Mouse (Mus musculus) hematopoietic stem cell, adult 5-6 weeks (primary cell): Measurements from ENCODE around the gene Tldc1. TPM values are rescaled to one million over a fixed set of nuclear protein-coding genes. Genes with fewer than 3 reads are reported as not detected.

ENCODE experiments used
- ATAC-seq, 2 experiments: fragments of 125-278 bp in 1 of 2; replicated peaks in 1 of 2; 2 replicates each; pipeline ENCODE4 v1.8.0; 2016 to 2017; ENCODE audit warnings: inconsistent platforms in 2 of 2, mild to moderate bottlenecking in 2 of 2, moderate number of reproducible peaks in 2 of 2, low read depth in 1 of 2, moderate TSS enrichment in 1 of 2; ENCODE audit not compliant: low FRiP score in 2 of 2, poor library complexity in 2 of 2, severe bottlenecking in 2 of 2, insufficient read depth in 1 of 2, low TSS enrichment in 1 of 2
- total RNA-seq: library from RNA; stranded (forward); fragments of 172-1452, 232-1000 nt; gene quantifications from 2 replicates; pipeline ENCODE4 v1.2.3, GENCODE M21; 2017

Tldc1 gene
- total RNA-seq, 1 experiment from 2014 or later, result 7.9 TPM

DNA sequence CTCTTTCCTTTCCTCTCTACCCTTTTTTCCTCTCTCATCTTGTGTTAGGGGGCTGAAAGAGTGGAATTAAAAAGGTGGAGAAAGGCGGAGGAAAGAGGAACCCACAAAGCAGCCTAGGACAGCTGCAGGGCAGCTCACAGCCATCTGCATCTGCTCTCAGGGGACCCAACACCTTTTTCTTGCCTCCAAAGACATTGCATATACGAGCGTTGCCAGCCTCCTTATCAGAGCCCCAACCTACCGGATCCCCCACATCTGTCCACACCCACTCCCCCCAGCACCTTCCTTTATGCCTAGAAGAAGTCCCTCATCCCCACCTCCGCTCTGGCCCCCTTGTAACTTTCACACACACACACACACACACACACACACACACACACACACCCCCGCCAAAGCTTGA lies 5.4 kb upstream of the Tldc1 start:
- no peak for ATAC-seq

DNA sequence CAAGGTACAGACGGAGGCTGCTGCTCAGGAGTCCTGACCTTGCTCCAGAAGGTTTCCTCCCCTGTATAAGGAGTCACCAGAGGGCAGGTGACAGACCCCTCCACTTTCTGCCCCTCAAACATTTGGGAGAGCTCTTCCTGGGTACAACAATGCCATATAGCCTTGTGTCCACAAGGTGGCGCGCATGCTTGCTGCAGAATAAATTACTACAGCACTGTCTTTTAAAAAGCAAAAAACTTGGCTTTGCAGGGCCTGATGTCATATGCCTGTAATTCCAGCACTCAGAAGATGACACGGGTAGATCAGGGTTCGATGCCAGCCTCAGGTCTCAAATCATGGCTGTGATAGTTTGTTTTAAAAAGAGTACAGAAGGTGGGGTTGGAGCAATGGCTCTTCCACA lies 4.5 kb upstream of the Tldc1 start:
- ATAC-seq, result no peak

DNA sequence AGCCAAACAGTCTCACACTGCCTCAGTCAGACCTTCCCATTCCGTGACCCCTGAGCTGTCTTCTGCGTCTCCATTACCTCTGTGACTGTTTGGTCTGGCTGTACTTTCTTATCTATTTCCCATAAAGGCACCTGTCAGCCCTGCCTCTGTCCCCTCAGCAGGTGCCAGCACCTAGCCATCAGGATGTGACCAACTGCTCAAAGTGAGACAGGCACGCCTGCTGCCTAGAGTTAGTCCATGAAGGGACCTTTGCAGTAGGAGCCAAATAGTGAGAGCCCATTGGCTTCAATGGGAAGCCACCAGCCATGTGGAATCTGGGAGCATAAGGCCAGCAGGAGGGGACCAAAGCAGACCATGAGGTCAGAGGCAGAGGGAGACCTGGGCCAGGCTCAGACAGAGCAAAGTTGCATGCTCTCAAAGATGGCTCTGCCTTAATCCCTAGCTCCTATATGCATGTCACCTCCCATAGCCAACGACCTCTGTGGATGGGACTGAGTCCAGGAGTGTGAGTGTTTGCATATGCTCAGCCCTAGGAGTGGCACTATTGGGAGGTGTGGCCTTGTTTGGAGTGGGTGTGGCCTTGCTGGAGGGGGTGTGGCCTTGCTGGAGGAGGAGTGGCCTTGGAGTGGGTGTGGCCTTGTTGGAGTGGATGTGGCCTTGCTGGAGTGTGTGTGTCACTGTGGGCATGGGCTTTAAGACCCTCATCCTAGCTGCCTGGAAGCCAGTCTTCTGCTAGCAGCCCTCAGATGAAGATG lies 3.0 kb upstream of the Tldc1 start:
- no peak for ATAC-seq

DNA sequence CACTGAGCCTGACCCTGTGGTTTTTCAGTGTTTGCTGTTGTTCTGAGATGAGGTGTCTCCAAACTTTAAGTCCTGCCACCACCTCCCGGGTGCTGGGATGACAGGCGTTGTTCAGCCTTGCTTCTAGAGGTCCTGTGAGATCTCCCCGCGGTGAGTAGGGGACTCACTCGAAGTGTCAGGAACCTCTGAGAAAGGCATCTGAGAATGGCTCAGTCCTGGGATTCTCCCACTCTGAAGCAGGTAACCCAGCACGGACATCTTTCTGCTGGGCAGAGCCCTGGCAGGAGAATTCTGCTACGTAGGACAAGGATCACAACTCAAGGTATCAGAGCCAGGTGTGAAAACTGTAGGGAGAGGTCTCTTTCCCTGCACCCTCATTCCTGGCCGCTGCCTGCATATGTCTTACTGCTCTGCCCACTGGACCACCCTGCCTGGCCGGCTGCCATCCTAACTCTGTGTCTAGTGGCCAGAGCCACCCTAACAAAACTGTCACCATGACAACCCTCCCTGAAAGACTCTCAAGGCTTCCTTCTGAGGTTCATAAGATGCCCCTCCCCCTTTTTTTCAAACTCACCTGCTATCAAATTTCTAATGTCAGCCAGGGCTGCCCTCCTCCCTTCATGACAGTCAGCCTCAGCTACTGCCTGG lies 2.3 kb upstream of the Tldc1 start:
- no peak for ATAC-seq

DNA sequence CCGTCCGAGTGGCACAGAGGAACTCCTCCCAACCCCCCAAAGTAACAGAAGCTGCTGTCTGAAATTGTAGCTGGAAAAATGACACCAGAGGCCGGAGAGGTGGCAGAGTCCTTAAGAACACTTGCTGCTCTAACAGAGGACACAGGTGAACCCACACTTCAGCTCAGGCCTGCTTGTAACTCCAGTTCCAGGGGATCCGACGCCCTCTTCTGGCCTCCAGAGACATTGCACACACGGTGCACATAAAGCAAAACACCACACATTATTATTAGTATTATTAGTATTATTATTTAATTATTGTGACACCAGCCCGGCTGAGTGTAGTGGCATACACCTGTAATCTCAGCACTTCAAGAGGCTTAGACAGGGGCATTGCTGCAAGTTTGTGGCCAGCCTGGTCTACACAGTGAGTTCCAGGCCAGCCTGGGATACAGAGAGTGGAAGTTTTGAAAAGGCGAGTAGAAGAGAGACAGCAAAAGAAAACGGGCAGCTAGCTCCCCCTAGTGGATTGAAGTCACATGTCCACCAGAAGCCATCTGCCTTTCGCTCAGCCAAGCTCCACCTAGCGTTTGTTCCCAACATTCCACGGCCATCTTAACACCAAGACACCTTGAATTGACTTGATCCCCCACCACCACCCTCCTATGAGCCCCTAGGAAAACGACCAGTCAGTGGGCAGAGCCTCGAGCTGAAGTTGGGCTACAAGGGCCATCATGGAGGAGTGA lies 959 bp upstream of the Tldc1 start:
- peak; percentile 46 to 47 for ATAC-seq

DNA sequence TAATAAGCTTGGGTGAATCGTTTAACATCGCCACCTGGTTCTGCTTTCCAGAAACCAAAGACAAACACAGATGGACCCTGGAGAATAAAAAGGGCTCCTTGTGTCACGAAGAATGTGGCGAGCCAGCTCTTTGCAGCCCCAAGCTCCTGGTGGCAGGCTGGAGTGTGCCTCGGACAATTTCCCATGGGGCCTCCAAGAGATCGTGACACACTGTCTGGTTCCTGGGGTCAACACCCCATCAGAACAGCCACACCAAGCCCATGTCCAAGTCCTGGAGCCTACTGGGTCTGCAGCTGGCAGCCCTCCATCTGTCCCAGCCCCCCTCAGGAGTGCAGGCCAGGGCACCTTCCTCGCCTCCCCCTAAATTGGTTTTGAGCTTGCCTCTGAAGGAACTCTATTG lies 451 bp downstream of the Tldc1 start:
- ATAC-seq, result peak in 1 of 2 experiments; percentile 2; a peak in 1 of 4 replicates

DNA sequence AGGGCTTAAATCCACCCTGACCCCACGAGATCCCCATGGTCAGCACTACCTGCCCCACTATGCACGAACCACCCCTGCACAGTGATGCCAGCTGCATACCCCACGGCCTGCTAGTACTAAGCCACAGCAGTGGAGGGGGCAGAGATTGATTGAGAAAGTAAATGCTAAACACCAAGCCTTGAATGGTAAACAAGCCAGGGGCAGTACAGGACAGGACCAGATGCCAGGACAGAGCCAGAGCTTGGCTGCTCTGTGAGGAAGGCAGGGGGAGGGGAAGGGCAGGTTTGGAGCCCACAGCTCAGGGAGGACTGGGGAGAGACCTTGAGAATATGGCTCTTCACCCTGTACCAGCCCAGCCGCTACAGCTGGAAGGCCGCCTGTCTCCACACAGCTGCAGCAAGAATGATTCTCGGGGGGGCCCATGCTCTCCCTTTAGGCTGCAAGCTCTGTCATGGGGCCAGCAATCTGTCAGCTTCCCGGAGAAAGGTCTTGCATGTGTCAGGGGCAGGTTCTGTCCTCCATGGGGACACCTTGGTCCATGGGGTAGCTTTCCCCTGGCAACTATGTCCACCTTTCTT lies 1.5 kb downstream of the Tldc1 start:
- ATAC-seq, result no peak

DNA sequence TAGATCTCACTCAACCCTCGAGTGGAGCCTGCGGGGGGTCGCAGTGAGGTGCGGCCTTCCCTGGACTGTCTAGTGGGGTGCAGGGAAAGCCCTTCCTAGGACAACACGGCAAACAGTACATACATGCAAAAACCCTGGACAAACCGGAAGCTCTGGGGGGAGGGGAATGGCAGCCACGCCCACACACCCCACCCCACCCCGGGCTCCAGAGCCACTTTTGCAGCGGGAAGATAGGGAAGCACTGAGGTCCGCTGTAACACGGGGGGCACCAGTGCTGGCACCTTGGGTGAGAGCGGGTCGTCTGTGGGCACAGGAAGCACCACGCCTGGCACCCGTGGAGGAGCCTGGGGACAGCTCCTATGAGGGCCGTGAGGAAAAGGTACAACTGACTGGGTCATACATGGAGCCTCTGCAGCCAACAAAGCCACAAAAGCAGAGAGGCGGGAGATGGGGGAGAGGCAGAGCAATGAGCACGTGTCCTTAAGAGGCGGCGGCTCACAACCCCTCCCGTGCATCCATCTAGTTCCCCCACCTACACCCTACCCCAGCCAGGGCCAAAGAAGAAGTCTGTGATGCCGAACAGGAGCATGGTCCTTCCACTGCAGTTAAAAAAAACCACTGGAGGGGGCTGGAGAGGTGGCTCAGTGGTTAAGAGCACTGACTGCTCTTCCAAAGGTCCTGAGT lies 12.3 kb downstream of the Tldc1 start:
- no peak for ATAC-seq

DNA sequence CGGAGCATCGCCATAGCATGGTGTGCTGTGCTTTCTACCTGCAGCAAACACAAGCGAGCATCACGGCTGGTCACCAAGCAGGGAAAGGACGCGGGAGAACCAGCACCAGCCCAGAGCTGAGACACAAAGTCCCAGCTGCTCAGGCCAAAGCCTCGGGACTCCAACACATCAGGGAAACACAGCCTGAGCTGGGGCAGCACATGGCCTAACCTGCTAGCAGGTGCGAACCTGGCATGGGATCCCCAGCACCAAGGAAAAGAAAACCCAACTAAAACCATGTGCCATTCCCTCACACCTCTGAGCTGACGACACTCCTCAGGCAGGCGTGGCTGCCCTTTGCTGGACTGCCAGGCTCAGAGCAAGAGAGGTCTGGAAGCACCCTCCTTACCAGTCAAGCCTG lies 12.9 kb downstream of the Tldc1 start:
- no peak for ATAC-seq

DNA sequence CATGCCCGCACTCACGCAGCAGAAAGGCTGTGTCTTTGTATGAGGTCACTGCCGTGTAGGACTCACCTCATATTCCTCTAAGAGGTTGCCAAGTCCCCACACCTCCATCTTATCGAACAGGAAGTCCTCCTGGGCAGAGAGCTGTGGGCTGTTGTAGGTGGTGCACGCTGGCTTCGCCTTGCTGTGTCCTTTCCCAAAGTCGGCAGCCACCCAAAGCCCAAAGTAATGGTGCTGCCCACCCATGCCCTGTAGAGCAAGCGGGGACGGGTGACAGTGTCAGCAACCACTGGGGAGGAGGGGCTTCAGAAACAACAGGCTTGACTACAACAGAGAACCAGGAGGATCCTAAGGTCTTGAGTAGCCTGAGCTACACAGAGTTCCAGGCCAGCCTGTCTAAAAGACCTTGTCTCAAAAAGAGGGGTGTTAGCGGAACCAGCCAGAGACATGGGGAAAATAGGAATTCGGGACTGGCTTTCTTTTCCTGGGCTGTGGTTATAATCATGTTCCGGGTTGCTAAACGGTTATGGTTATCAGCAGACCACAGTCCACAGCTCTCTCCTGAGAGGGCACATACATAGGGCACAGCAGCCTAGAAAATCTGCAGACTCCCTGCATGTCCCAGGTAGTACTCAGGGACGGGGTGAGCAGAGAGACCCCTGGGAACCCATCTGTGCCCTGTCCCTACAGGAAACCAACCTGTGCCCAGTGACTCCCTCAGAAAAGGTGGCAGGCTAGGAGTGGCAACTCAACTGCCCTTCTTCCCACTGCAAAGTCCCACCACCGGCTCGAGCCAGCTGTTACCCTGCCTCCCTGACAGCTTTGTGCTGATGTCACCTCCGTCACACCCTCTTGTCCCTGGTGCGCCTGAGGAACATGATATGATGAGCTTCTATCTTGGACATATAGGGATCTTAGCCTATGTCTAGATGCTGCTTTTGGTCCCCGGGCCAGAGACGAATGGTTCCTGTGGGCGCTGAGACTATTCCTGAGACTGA lies 15.7 kb downstream of the Tldc1 start:
- peak in 1 of 2 experiments; percentile 14; a peak in 1 of 4 replicates for ATAC-seq

DNA sequence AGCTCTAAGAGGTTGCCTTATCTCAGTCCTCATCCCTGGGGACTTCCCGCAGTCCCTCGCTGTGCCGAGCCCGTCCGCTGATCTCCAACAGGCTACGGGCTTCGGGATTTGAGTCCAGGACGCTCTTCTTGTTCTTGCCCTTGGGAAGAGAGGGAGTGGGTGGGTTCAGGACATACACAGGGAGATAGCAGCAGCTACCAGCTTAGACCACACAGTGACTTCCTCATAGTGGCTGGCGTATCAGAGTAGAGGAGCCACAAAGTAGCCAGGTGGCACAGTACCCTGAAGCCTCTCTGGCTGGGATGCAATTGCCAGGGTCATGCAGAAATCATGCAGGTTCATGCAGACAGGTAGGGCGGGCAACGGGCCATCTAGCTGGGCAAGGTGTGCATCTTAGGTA lies 16.5 kb downstream of the Tldc1 start:
- ATAC-seq, result no peak

DNA sequence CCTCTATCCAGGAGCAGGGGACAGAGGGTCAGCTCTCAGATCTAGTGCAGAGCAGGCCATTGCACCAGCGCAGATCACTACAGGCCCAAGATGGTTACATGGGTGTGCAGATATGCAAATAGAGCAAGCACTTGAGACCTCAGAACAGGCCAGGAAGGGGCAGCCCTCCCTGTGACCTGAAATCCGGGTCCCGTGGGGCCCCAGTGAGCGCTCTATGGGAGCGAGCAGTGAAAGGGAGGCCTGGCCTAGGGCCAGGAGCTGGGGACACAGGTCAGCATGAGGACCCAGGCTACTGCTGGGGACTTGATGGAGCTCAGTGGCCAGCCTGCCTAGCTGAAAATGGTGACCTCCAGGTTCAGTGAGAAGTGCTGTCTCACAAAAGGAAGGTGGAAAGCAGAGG lies 21.7 kb downstream of the Tldc1 start:
- ATAC-seq, result no peak

DNA sequence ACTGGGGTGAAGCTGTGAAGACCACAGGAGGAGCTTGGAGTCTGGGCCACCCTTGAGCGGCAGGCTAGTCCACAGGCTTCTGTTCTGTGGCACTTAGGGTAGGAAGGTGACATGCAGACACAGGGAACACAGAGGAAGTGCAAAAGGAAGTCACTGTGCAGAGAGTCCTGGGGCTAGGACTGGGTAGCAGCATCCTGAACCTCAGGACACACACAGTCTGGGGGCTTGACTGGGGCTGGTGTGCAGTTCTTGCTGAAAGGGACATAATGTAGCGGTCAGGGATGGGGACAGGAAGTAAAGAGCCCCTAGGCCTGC lies 22.1 kb downstream of the Tldc1 start:
- ATAC-seq, result peak; percentile 35 to 52; a peak in 2 of 4 replicates

DNA sequence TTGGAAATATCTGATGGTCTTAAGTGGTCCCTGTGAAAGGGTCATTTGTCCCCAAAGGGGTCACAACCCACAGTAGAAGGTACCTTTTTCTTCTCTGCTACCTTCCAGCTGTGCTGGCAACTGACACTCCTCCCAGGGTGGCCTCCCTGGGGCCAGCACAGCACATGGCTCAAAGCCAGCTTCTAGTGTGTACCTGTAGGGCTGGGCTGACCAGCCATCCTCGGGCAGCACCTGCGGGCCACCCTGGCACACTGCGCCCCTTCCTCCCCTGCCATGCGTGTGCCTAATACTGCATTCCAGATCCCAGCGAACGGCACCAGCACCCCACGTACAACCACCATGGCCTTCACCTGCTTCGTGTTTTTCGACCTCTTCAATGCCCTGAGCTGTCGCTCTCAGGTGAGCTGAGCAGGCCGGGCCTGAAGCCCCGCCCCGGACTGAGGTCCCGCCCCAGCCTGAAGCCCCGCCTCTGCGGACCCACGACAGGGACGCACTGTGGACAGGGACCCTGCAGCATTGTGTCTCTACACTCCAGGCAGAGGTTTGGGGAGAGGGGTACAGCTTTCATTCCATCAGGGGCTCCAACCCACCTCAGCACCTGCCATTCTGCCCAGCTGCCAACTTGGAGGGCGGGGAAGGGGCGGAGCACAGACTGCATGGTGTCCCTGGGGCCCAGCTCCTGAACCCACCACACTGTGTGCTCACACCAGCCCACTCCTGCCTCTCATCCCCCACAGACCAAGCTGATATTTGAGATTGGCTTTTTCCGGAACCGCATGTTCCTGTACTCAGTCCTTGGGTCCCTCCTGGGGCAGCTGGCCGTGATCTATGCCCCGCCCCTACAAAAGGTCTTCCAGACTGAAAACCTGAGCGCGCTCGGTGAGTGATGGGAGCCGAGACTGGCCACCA lies 22.7 kb downstream of the Tldc1 start:
- peak; percentile 61 to 75 for ATAC-seq

DNA sequence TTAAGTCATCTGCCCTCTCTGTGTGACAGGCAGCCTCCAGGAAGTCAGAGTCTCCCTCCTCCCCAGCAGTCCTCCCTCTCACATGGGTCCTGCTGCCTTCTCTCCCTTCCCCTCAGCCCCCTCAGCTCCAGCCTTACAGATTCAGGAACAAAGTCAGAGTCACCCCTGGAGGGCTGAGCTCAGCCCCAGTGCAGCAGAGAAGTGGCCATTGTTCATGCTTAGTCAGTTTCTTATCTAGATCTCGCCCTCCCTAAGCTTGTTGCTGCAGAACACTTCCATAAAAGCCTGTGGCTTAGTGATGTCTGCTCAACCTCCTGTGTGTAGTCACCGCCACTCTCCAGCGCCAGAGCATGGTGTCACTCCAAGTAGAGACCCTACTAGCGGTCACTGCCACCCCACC lies 33.6 kb downstream of the Tldc1 start:
- ATAC-seq, result no peak
